Mouse (Mus musculus) heart, postnatal 0 days (tissue): ENCODE measurements around the gene Nox1.

Experiments used
- CTCF ChIP-seq: IDR thresholded peaks from 2 replicates; pipeline ENCODE4 v1.5.1; 2016; ENCODE audit warnings: antibody characterized with exemption, control low read depth, low read depth
- EP300 ChIP-seq: IDR thresholded peaks from 2 replicates; pipeline ENCODE4 v1.6.1; 2016; ENCODE audit warnings: antibody characterized with exemption, low read depth

DNA sequence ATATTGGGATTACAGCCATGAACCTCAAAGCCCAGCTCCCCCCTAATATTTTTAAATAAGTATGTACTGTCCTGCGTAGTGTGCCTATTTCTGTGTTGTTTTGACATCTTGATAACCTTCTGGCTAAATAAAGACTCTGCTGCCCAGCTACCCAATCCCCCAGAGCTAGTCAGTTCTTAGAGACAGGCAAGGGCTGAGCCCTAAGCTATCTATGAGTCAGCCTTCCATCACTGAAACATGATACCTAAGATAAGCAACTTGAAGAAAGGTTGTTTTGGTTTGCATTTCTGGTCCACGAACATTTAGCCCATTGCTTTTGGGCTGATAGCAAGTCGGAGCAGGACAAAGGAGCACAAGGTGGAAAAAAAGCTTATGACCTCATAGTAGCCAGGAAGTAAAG, 1.1 kb downstream of the Nox1 start:
- TF ChIP-seq CTCF (no peak), EP300 (no peak)
